Mouse (Mus musculus) midbrain, embryonic 15.5 days (tissue): ENCODE measurements at regions not wholly inside any gene's neighbourhood (a gene's known extent, or its start where the extent isn't known, plus 50 kb on each side); places are given as distances from the start of the nearest gene placed in this dataset.

Experiments used
- ATAC-seq: fragments of 200-750 bp; cut with Nextera tagmentation; replicated peaks from 2 replicates; pipeline ENCODE4 v1.8.0; 2017; ENCODE audit warnings: moderate TSS enrichment
- H3K27ac ChIP-seq: fragments of 300-500 bp; sonication (generic); 2 replicates; pipeline ENCODE4 v1.5.1; 2015; ENCODE audit warnings: mild to moderate bottlenecking, inconsistent platforms
- H3K27me3 ChIP-seq: fragments of 300-500 bp; sonication (generic); replicated peaks from 2 replicates; pipeline ENCODE4 v1.6.1; 2015; ENCODE audit warnings: inconsistent platforms
- H3K36me3 ChIP-seq: fragments of 300-500 bp; sonication (generic); replicated peaks from 2 replicates; pipeline ENCODE4 v1.6.1; 2015; ENCODE audit warnings: inconsistent platforms
- H3K4me1 ChIP-seq: fragments of 300-500 bp; sonication (generic); 2 replicates; pipeline ENCODE4 v1.6.1; 2015; ENCODE audit warnings: inconsistent platforms
- H3K4me2 ChIP-seq: fragments of 300-500 bp; sonication (generic); 2 replicates; pipeline ENCODE4 v1.6.1; 2015; ENCODE audit warnings: inconsistent platforms, mild to moderate bottlenecking, moderate library complexity
- H3K4me3 ChIP-seq: fragments of 300-500 bp; sonication (generic); 2 replicates; pipeline ENCODE4 v1.5.1; 2015; ENCODE audit warnings: mild to moderate bottlenecking, inconsistent platforms
- H3K9ac ChIP-seq: fragments of 300-500 bp; sonication (generic); 2 replicates; pipeline ENCODE4 v1.6.1; 2015; ENCODE audit warnings: mild to moderate bottlenecking, inconsistent platforms
- H3K9me3 ChIP-seq: fragments of 300-500 bp; sonication (generic); 2 replicates; pipeline ENCODE4 v1.6.1; 2016; ENCODE audit warnings: inconsistent platforms
- WGBS: fragments of 180-500 bp; shearing (Covaris S2); methylation state at CpG from one replicate; pipeline ENCODE4 v1.1.7; 2015; ENCODE audit warnings: mixed read lengths; 5-methylcytosine and 5-hydroxymethylcytosine counted together

DNA sequence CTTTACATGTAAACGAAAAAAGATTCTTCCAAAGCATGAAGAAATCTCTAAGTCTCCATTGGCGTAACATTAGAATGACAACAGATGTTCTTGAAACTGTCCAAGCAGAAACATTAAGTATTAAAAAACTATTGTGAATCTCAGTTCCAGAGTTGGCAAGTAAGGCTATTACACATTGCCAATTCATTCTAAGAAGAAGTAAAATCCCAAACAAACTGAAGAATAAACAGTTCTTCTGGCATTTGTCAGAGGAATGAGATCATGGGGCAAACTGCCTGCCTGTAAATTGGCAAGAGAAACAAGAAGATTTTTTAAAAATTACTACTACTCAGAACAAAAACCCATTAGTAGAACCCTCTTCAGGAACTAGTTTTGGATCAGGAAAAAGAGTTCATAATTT lies 680.1 kb downstream of the Nova1 start:
- ATAC-seq = no peak
- WGBS = 71% methylated on average over 2 of the region's 2 CpGs
- H3K9me3 ChIP-seq = no peaks in the 10 kb centered on the region

DNA sequence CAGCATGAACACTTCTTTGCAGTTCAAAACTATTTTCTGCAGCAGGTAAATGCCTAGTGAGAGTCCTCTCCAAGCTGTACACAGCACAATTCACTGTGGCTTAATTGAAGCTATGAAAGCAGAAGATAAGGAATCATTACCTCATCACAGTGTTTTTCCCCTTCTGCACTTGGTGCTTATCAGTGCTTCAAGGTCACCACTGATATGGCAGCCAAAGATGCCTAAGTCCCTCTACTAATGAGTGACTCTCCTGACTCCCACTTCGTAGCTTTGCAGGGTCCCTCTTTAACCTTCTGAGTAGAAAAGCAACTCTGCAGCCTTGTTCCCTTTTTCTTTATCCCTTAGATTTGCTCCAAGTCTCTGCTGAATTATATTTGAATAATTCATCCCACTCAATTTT lies 692.9 kb downstream of the Nova1 start:
- no peak overlapping the region for H3K4me3 ChIP-seq
- peak overlapping the region; percentile 50; the same call in 1 of the 2 replicates for H3K27ac ChIP-seq
- H3K9me3 ChIP-seq = no peaks in the 10 kb centered on the region
- no peaks in the 10 kb centered on the region for H3K27me3 ChIP-seq
- peak; percentile 74 for ATAC-seq
- WGBS = 38% methylated on average over 1 of the region's 1 CpGs
- H3K4me2 ChIP-seq = no peak overlapping the region
- H3K9ac ChIP-seq = no peak overlapping the region
- H3K4me1 ChIP-seq = 0 out of 2 replicates have a peak, but pooled peaks cover 3% of the 10 kb centered on the region
- no peaks in the 10 kb centered on the region for H3K36me3 ChIP-seq

More for the DNA sequence above, 680.1 kb downstream of the Nova1 start:
- Histone ChIP-seq H3K4me2 (no peak overlapping the region), H3K4me3 (no peak overlapping the region), H3K27ac (no peak overlapping the region), H3K36me3 (no peaks in the 10 kb centered on the region), H3K9ac (no peak overlapping the region), H3K4me1 (no peaks in the 10 kb centered on the region), H3K27me3 (no peaks in the 10 kb centered on the region)

DNA sequence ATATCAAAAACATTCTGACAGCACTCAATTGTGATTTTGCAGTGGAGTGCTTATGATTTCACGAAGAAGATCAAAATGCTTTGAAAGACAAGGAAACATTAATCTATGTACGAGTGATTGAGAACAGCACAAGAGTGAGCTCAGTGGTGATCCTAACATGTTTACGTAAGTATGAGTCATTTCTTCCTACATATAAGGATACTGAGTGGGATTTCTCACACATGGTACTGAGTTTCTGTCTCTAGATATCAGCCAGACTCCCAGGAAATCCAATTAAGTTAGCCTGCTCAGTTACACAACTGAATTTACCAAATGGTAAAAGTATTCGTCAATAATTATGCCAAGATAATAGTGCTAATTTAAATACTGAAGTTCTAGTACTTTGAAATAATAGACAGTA lies 707.4 kb downstream of the Nova1 start:
- Histone ChIP-seq H3K27ac (no peak overlapping the region), H3K9me3 (no peaks in the 10 kb centered on the region), H3K27me3 (no peaks in the 10 kb centered on the region), H3K4me2 (no peak overlapping the region), H3K4me1 (no peaks in the 10 kb centered on the region), H3K9ac (no peak overlapping the region), H3K4me3 (no peak overlapping the region), H3K36me3 (no peaks in the 10 kb centered on the region)
- 85% methylated on average over 4 of the region's 4 CpGs for WGBS
- no peak for ATAC-seq

DNA sequence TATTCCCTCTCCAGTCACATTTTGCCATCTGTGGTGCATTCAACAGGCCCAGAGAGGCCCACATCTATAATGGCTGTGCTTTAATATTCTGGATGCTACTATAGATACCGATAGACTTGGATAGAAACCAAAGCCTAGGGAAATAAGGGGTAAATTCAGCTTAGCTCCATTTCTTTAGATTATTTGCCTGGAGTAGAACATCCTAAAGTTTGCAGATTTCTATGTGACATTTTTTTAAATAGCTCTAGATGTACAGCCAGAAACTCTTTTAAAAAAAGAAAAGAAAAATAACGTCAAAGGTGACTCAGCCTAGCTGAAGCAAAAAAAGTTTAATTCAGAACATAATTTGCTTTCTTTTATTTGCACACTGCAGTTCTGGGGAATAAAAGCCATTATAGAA lies 735.4 kb downstream of the Nova1 start:
- Histone ChIP-seq H3K4me1 (no peaks in the 10 kb centered on the region), H3K4me3 (no peak overlapping the region), H3K27me3 (no peaks in the 10 kb centered on the region), H3K27ac (no peak overlapping the region), H3K4me2 (no peak overlapping the region), H3K9ac (no peak overlapping the region), H3K36me3 (no peaks in the 10 kb centered on the region), H3K9me3 (no peaks in the 10 kb centered on the region)
- 80% methylated on average over 2 of the region's 2 CpGs for WGBS
- ATAC-seq = no peak

DNA sequence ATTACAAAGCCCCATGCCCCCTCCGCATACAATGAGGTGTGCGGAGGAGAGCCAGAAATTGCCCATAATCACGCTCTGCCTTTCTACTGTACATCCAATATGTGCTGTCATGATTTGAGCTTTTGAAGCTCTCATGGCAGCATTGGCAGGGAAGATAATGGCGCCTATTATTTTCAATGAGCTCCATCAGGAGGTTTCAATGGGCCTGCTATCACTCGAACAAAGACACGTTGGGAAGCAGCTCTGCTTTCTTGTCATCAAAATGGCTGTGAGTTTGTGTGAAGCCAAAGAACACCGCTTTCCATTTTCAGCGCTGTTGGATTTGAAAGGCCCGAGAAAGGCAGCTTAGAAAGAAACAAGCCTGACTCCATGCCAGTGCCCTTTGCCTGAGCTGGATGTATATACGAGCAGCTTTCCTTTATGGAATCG lies 742.9 kb downstream of the Nova1 start:
- ATAC-seq = peak; percentile 92
- H3K27me3 ChIP-seq = no peaks in the 10 kb centered on the region
- no peaks in the 10 kb centered on the region for H3K9me3 ChIP-seq
- peak overlapping the region; percentile 74 for H3K27ac ChIP-seq
- H3K4me2 ChIP-seq = no peak overlapping the region
- H3K36me3 ChIP-seq = no peaks in the 10 kb centered on the region
- H3K9ac ChIP-seq = no peak overlapping the region
- WGBS = 62% methylated on average over 11 of the region's 11 CpGs
- H3K4me1 ChIP-seq = peaks cover 6% of the 10 kb centered on the region; the same call in 1 of the 2 replicates
- no peak overlapping the region for H3K4me3 ChIP-seq

DNA sequence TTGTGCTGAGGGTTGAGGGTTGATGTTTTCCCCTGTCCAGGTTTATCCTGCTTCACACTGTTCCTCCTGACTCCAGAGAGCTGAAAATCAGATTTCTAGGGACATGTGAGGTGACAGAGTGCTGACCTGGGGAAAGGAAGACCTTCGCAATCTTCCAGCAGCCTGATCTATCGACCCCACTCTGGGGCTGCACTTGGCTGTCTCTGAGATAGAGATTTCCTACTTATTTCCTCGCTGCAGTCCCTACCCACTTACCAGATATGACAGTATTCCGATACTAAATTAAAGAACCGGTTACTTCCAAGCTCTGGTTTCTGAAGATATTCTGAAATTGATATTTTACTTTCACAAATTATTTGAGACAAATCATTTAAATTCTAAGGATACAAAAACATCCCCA lies 743.4 kb downstream of the Nova1 start:
- Histone ChIP-seq H3K4me1 (peaks cover 6% of the 10 kb centered on the region; the same call in 1 of the 2 replicates), H3K9me3 (no peaks in the 10 kb centered on the region), H3K27me3 (no peaks in the 10 kb centered on the region), H3K9ac (no peak overlapping the region), H3K4me3 (no peak overlapping the region), H3K36me3 (no peaks in the 10 kb centered on the region), H3K27ac (peak overlapping the region; percentile 74), H3K4me2 (no peak overlapping the region)
- WGBS = 75% methylated on average over 5 of the region's 5 CpGs
- ATAC-seq = peak; percentile 62; the same call in 1 of the 2 replicates

DNA sequence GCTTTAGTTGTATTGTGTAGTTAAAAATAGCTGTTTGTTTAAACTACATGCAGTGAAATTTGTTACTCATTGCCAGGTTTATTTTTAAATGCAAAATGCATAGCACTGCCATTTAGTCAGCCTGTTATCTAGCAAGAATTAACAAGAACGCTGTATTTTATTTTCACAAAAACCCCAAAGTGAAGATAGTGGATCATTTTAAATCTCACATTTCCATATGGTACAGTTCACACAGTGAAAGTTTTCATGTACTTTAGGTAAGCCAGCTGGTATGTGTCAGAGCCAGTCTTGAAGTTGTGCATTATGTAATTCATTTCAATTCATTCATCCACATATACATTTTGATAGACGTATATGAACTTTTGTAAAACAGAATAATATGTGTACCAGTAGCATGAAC lies 751.8 kb downstream of the Nova1 start:
- no peaks in the 10 kb centered on the region for H3K9me3 ChIP-seq
- no peak overlapping the region for H3K9ac ChIP-seq
- H3K27ac ChIP-seq = no peak overlapping the region
- no peaks in the 10 kb centered on the region for H3K36me3 ChIP-seq
- no peak overlapping the region for H3K4me3 ChIP-seq
- ATAC-seq = no peak
- H3K4me2 ChIP-seq = no peak overlapping the region
- 95% methylated on average over 2 of the region's 2 CpGs for WGBS
- H3K4me1 ChIP-seq = no peaks in the 10 kb centered on the region
- H3K27me3 ChIP-seq = no peaks in the 10 kb centered on the region

DNA sequence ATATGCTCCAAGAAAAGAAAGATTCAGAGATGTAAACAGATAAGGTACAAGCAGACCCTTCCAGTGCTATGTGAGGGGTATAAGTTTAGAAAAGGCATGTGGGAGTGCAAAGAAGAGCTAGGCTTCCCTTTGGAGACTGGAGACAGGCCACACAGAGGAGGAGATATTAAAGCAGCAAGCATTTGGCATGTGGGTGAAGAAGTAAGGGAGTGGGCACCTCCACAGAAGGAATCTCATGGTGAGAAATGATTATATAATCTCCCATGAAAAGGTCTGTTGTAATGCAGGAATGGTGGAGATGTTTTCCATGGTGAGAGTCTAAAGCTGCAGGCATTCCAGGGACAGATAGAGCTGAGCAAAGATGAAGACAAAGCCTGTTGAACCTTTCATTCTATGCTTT lies 778.1 kb downstream of the Nova1 start:
- no peak overlapping the region for H3K4me3 ChIP-seq
- H3K27me3 ChIP-seq = no peaks in the 10 kb centered on the region
- no peak overlapping the region for H3K27ac ChIP-seq
- H3K9ac ChIP-seq = no peak overlapping the region
- H3K9me3 ChIP-seq = no peaks in the 10 kb centered on the region
- no peaks in the 10 kb centered on the region for H3K36me3 ChIP-seq
- no peaks in the 10 kb centered on the region for H3K4me1 ChIP-seq
- no peak overlapping the region for H3K4me2 ChIP-seq
- no peak for ATAC-seq

DNA sequence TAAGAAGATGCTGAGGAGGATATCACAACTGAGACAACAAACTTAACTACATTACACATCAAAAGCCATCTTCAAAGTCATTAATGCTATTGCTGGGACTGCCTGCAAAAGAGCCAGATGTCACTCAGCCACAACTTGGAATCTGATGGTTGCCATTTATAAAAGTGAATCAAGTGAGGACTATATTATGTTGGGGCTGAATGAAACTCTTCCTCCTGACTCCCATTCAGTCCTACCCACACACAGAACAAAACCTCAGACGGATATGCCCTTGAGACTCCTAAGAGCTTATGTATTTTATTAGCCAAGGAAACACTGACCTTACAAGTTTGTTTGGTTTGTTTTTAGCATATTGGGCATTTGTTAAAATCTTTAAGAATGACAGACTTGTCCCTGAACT lies 778.5 kb downstream of the Nova1 start:
- no peaks in the 10 kb centered on the region for H3K4me1 ChIP-seq
- no peak overlapping the region for H3K9ac ChIP-seq
- H3K27ac ChIP-seq = no peak overlapping the region
- no peaks in the 10 kb centered on the region for H3K36me3 ChIP-seq
- no peak for ATAC-seq
- WGBS = 68% methylated on average over 1 of the region's 1 CpGs
- no peaks in the 10 kb centered on the region for H3K9me3 ChIP-seq
- no peak overlapping the region for H3K4me3 ChIP-seq
- H3K27me3 ChIP-seq = no peaks in the 10 kb centered on the region
- H3K4me2 ChIP-seq = no peak overlapping the region

DNA sequence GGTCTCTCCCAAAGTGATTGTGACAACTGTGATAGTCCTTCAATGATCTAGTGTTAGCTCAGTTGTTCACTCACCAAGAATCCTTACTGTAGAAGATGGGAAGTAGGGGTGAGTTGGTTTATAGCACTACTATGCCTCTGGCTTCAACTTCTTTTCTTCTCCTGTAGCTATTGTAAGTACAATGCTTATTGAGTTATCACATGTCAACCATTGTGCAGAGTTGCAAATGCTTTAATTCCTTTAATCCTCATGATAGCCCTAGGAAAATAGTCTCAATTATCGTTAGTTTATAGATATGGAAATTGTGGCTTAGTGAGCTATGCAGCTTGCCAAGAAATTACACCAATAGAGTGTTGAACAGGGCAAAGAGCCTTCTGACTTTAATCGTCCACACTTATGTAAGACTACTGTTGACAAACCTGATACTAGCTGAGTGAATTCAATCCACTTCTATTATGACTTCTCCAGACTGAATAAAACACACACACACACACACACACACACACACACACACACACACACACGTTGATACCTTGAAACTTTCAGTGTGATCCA lies 782.1 kb downstream of the Nova1 start:
- Histone ChIP-seq H3K9ac (no peak overlapping the region), H3K4me2 (no peak overlapping the region), H3K27ac (no peak overlapping the region), H3K27me3 (no peaks in the 10 kb centered on the region), H3K9me3 (no peaks in the 10 kb centered on the region), H3K36me3 (no peaks in the 10 kb centered on the region), H3K4me3 (no peak overlapping the region), H3K4me1 (no peaks in the 10 kb centered on the region)
- 35% methylated on average over 3 of the region's 3 CpGs for WGBS
- peak; percentile 66; the same call in 1 of the 2 replicates for ATAC-seq

DNA sequence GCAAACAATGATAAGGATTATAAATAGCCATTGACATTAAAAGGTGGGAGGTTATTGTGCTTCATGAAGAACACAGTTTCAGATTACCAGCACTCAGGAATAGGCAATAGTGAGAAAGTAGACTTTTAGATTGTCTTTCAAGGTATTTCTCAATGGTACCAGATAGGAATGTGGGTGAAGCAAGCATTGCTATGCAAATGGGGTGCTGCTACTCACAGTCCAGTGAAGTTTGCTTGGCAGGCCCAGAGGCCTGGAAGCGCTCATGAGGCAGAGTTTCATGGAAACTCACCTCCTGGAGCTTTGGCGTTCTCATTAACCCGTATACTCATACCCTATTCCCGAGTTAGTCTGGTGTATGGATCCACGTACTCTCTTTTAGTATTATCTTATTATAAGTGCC lies 793.5 kb downstream of the Nova1 start:
- no peaks in the 10 kb centered on the region for H3K4me1 ChIP-seq
- H3K4me3 ChIP-seq = no peak overlapping the region
- H3K9ac ChIP-seq = no peak overlapping the region
- no peaks in the 10 kb centered on the region for H3K27me3 ChIP-seq
- no peak overlapping the region for H3K27ac ChIP-seq
- H3K36me3 ChIP-seq = no peaks in the 10 kb centered on the region
- WGBS = 89% methylated on average over 5 of the region's 5 CpGs
- H3K9me3 ChIP-seq = no peaks in the 10 kb centered on the region
- no peak for ATAC-seq
- H3K4me2 ChIP-seq = no peak overlapping the region

DNA sequence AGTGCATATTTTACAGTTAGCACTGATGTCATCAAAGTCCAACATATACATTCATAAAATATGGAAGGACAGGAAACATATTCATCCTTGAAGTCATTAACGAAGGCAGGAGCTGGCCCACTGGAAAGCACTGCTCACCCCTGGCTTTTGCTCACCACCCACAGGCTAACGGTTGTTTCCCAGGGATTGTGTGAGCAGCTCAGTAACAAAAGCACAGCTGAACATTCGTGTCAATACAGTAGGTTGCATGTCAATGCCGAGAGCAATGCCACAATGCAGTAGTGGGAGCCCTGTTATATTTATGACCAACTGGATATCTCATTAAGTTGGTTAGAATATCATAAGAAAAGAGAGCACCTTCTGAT lies 797.2 kb downstream of the Nova1 start:
- ATAC-seq = 0 out of 2 replicates have a peak, but pooled peaks have one; percentile 33
- Histone ChIP-seq H3K4me1 (no peaks in the 10 kb centered on the region), H3K4me2 (no peak overlapping the region), H3K9ac (no peak overlapping the region), H3K4me3 (no peak overlapping the region), H3K27ac (no peak overlapping the region), H3K27me3 (no peaks in the 10 kb centered on the region), H3K9me3 (no peaks in the 10 kb centered on the region), H3K36me3 (no peaks in the 10 kb centered on the region)
- 53% methylated on average over 4 of the region's 4 CpGs for WGBS

DNA sequence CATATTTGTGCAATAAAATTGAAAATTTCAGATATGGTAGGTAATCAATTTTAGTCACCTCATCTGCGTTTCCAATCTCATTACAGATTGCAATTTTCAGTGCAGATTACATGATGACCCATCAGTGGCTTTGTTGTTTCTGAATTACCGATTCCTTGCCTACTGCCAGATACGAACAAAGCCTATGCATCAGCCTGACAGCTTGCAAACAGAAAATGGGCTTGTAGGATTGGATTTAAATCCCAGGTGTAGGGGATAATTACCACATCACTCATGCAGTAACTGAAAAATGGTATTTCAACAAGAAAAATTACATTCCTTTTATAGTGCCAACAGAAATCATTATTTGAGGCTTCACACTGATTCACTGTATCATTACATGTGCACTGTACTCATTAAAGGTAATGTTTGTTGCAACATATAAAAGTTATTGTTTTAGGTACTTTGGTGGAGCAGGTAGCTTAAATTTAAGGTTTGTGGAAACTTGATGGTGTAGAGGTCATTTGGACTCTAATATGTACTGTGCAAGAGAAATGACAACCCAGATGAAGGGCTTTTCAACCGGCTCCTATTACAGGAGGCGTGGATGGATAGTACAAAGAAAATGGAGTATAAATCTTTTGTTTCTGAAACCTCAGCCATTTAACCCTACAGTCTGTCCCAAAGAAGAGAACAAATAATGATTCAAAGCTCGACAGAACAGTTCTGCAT lies 797.7 kb downstream of the Nova1 start:
- Histone ChIP-seq H3K4me1 (no peaks in the 10 kb centered on the region), H3K9me3 (no peaks in the 10 kb centered on the region), H3K27me3 (no peaks in the 10 kb centered on the region), H3K4me2 (no peak overlapping the region), H3K36me3 (no peaks in the 10 kb centered on the region), H3K27ac (no peak overlapping the region), H3K4me3 (no peak overlapping the region), H3K9ac (no peak overlapping the region)
- ATAC-seq = 0 out of 2 replicates have a peak, but pooled peaks have one; percentile 30
- 65% methylated on average over 6 of the region's 6 CpGs for WGBS
